Mouse (Mus musculus) kidney, adult 2 months (tissue): ENCODE measurements around the gene Il1rl2. TPM values are rescaled to one million over a fixed set of nuclear protein-coding genes. Genes with fewer than 3 reads are reported as not detected.

Experiments used
- DNase-seq: peaks from one replicate; pipeline ENCODE4 v3.0.0; 2021
- H3K27ac ChIP-seq: fragments of 200-500 bp; 2 replicates; pipeline ENCODE4 v1.5.1; 2012; ENCODE audit warnings: low read depth, low read length, control low read depth, inconsistent platforms; ENCODE audit not compliant: insufficient read depth
- H3K27me3 ChIP-seq: fragments of 200-500 bp; replicated peaks from 2 replicates; pipeline ENCODE4 v1.6.1; 2012; ENCODE audit warnings: mild to moderate bottlenecking, moderate library complexity, low read length, inconsistent platforms; ENCODE audit not compliant: control insufficient read depth, insufficient read depth
- H3K36me3 ChIP-seq: fragments of 200-500 bp; 2 replicates; pipeline ENCODE4 v1.6.1; 2012; ENCODE audit warnings: mild to moderate bottlenecking, moderate library complexity, low read length, inconsistent platforms; ENCODE audit not compliant: control insufficient read depth, insufficient read depth
- H3K4me1 ChIP-seq: fragments of 200-500 bp; 2 replicates; pipeline ENCODE4 v1.6.1; 2011; ENCODE audit warnings: low read length; ENCODE audit not compliant: control insufficient read depth, insufficient read depth
- H3K4me3 ChIP-seq: fragments of 200-500 bp; 2 replicates; pipeline ENCODE4 v1.5.1; 2011; ENCODE audit warnings: mild to moderate bottlenecking, low read depth, low read length, control low read depth; ENCODE audit not compliant: insufficient read depth
- CTCF ChIP-seq: fragments of 200-500 bp; conservative IDR thresholded peaks from 2 replicates; pipeline ENCODE4 v1.5.1; 2011; ENCODE audit warnings: low read depth, mild to moderate bottlenecking, control low read depth, low read length, moderate library complexity, mixed read lengths; ENCODE audit not compliant: insufficient read depth, insufficient read length
- POLR2A ChIP-seq: fragments of 200-500 bp; IDR thresholded peaks from one replicate; pipeline ENCODE4 v1.6.1; 2011; ENCODE audit warnings: low read depth, low read length, control low read depth
- WGBS: fragments of 180-500 bp; shearing (Covaris S2); methylation state at CpG from one replicate; pipeline ENCODE4 v1.1.7; 2018; 5-methylcytosine and 5-hydroxymethylcytosine counted together
- polyA plus RNA-seq: library from polyadenylated mRNA; depleted of rRNA; stranded (reverse); fragments of >200 nt; gene quantifications from 2 replicates; pipeline ENCODE4 v1.2.3, GENCODE M21; 2012

The Il1rl2 gene
- polyA plus RNA-seq, 1 experiment, result 1.4 TPM

DNA sequence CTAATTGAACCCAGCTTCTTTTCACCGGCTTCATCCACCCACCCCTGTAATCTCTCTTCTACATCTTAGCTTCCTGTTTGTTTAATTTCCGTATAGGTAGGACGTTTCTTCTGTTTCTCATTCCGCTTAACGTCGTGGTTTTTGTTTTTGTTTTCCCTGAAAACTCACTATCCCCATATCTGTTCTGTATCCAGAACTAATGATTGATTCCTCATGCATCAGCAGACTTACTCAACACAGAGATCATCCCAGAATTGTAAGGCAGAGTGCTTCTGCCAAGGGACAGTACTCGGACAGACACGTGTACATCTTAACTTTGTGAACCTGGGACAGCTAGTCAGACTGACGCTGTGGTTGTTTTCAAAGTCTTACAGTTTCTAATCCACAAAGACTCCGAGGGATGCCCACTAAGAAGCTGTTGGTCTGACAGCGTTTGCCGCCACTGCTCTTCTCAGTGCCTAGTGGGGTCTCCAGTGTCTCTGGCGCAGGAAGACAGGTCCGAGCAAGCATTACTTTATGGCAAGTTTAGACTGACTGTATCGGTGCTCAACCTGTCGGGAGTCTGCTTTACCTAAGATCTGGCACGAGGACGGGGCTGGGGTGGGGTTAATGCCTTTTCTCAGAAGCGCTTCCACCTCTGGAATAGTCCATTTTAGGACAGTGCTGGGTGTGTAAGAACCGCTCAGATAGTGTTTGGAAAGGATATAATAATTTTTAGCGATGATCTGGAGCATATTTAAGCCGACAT lies 719 bp downstream of the Il1rl2 start:
- DNase-seq, result no peak
- H3K27me3 ChIP-seq, result no peaks in the 10 kb centered on the region; the same call in none of the 2 replicates
- H3K4me3 ChIP-seq, result peak overlapping the region; percentile 60
- H3K27ac ChIP-seq, result no peak overlapping the region
- no peaks in the 10 kb centered on the region for H3K4me1 ChIP-seq
- H3K36me3 ChIP-seq, result no peaks in the 10 kb centered on the region
- WGBS, result 5% methylated on average over 22 of the region's 22 CpGs
- TF ChIP-seq POLR2A, result no peak
- TF ChIP-seq CTCF, result no peak

DNA sequence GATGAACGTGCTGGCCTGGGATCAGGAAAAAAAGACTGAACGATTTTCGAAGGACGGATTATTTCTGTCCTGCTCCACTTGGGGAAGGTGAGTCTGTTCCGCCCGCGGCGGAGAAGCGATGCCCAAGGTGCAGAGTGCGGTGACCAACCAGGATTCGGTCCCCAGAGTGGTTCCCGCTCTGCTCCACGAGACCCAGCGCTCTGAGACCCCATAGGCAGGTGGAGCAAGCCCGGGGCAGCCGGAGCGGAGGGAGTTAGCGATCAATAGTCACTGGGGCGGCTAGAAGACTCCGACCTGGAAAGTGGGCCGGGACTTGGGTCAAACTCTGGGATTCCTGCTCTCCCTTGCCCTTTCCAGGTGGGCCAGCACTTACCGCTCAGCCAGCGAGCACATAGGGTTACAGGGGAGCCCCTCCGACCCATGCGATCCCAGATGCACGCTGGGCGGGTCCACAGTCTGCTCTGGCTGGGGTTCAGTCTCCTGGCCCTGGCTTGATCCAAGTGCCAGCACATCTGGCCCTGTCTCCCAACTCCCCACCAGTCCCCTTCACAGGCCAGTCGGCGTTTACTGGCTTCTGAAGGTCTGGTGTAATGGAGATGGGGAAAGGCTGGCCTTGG lies 1.4 kb downstream of the Il1rl2 start:
- no peak overlapping the region for H3K27ac ChIP-seq
- H3K36me3 ChIP-seq, result no peaks in the 10 kb centered on the region
- H3K4me3 ChIP-seq, result peak overlapping the region; percentile 60
- WGBS, result 17% methylated on average over 29 of the region's 29 CpGs
- H3K27me3 ChIP-seq, result no peaks in the 10 kb centered on the region; the same call in none of the 2 replicates
- no peaks in the 10 kb centered on the region for H3K4me1 ChIP-seq
- DNase-seq, result no peak
- TF ChIP-seq CTCF (no peak), POLR2A (no peak)

DNA sequence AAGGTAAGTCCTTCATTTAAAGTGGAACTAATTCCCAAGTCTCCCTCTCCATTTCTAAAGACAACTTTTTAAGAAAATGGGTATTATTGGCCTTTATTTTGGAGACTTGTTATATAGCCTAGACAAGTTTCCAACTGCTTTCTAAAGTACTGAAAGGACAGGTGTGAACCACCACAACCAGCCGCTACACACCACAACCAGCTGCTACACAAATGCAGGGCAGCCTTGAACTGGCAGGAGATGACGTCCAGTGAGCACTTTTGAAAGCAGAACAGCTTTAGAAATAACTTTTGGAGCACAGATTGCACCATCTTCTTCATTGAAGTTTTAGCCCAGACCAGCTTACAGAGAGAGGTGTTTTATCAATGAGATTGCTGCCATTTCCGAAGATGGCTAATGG lies 3.2 kb downstream of the Il1rl2 start:
- no peaks in the 10 kb centered on the region; the same call in none of the 2 replicates for H3K27me3 ChIP-seq
- H3K36me3 ChIP-seq, result no peaks in the 10 kb centered on the region
- H3K27ac ChIP-seq, result no peak overlapping the region
- TF ChIP-seq POLR2A (no peak), CTCF (no peak)
- WGBS, result 92% methylated on average over 3 of the region's 3 CpGs
- no peaks in the 10 kb centered on the region for H3K4me1 ChIP-seq
- no peak overlapping the region for H3K4me3 ChIP-seq
- DNase-seq, result no peak

DNA sequence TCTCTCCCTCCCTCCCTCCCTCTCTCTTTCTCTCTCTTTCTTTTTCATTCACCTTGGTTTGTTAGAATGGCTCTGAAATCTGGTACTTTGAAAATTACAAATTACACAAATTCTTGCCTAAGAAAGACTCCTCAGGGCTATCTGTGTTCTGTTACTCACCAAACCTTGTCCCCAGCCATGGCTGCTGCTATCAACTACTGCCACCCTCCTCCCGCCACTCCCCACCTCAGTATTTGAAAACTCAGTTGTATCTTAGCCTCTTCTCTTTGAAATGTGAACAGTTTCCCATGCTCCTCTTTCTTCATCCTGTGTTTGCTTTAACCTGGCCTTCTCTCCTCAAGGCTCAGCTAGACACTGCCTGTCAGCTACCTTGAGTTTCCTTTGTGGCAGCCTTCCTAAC lies 5.1 kb downstream of the Il1rl2 start:
- WGBS, result 88% methylated on average over 1 of the region's 1 CpGs
- H3K36me3 ChIP-seq, result no peaks in the 10 kb centered on the region
- H3K4me3 ChIP-seq, result no peak overlapping the region
- no peak for DNase-seq
- H3K27me3 ChIP-seq, result no peaks in the 10 kb centered on the region; the same call in none of the 2 replicates
- no peak overlapping the region for H3K27ac ChIP-seq
- no peaks in the 10 kb centered on the region for H3K4me1 ChIP-seq
- no peak for TF ChIP-seq CTCF
- no peak for TF ChIP-seq POLR2A

DNA sequence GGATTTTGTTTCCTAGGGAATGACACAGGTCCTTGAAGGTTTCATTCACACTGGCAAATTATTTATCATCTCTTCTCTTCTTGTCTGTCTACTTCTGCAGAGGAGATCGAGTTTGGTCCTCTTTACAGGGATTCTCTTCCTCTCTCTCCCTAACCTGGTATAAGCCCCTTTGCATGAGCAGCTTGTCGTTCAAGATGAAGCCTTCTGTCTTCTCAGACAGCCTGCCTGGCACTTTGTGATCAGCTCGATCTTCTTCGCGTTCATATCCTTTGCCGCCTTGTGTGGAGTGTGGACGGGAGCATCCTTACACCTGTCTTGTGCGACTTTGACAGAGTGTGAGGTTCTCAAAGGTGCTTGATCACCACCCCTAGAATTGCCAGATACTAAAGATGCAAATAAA lies 5.8 kb downstream of the Il1rl2 start:
- no peak for DNase-seq
- TF ChIP-seq CTCF, result no peak
- no peak for TF ChIP-seq POLR2A
- WGBS, result 85% methylated on average over 8 of the region's 8 CpGs
- H3K4me3 ChIP-seq, result no peak overlapping the region
- no peak overlapping the region for H3K27ac ChIP-seq
- no peaks in the 10 kb centered on the region; the same call in none of the 2 replicates for H3K27me3 ChIP-seq
- no peaks in the 10 kb centered on the region for H3K36me3 ChIP-seq
- no peaks in the 10 kb centered on the region for H3K4me1 ChIP-seq

DNA sequence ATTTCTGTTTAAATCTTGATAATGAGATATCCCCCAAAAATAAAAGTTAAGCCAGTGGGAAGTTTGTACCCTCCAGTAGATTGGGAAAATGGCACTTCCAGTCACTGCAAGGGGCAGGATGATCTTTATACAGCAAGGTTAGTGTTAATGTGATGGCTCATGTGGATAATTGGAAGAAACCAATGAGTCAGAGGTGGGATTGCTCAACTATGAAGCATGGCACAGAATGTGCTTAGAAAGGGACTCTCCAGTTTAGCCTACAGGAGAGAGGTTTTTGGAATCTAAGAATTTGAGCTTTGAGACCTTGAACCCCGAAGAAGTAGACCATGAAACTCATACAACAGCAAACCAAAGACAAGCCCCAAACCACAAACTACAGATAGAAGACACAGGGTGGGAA lies 14.9 kb downstream of the Il1rl2 start:
- WGBS, result 94% methylated on average over 1 of the region's 1 CpGs
- no peak for DNase-seq
- Histone ChIP-seq H3K36me3 (no peaks in the 10 kb centered on the region), H3K27me3 (no peaks in the 10 kb centered on the region), H3K4me1 (no peaks in the 10 kb centered on the region), H3K27ac (no peak overlapping the region), H3K4me3 (no peak overlapping the region)
- TF ChIP-seq CTCF (no peak), POLR2A (no peak)

DNA sequence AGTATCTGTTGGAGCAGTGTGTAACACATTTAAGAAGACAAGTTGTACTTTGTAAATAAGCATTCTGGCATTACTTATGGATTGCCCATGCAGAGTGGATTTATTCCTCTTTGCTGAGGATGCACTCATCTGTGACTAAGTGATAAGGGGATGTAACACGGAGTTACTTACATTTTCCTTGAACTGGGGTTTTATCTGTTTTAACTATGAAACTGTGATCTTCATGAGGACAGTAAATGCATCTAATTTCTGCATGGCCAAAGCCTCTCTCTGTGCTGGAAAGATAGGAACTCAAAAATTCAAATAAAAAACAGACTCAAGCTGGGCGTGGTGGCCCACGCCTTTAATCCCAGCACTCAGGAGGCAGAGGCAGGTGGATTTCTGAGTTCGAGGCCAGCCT lies 15.7 kb downstream of the Il1rl2 start:
- WGBS, result 80% methylated on average over 4 of the region's 4 CpGs
- H3K27me3 ChIP-seq, result no peaks in the 10 kb centered on the region
- H3K36me3 ChIP-seq, result no peaks in the 10 kb centered on the region
- no peak for TF ChIP-seq CTCF
- TF ChIP-seq POLR2A, result no peak
- H3K27ac ChIP-seq, result no peak overlapping the region
- no peak overlapping the region for H3K4me3 ChIP-seq
- DNase-seq, result no peak
- no peaks in the 10 kb centered on the region for H3K4me1 ChIP-seq
